Comparison of ENCODE assay signal across 18 mouse cellular contexts in genomic region chr5:74040541-74040940, GRCm38 (mm10).
"Had no signal": no experiment of that assay in that cellular context is flagged by ENCODE, and none has a peak within 500 bp of the region (broad histone marks: within the 10 kb centered on the region; RNA-seq: fewer than 3 reads in every experiment).

No protein-coding gene starts in this region.

- H3K4me2 ChIP-seq: limb, embryonic 12.5 days; limb, embryonic 15.5 days; liver, embryonic 11.5 days; lung, embryonic 14.5 days; midbrain, embryonic 13.5 days had no signal

- H3K9me3 ChIP-seq: limb, embryonic 15.5 days; midbrain, embryonic 13.5 days had no signal

- H3K27me3 ChIP-seq: limb, embryonic 12.5 days; limb, embryonic 15.5 days; midbrain, embryonic 13.5 days had no signal

- ATAC-seq: liver, postnatal 0 days; lung, postnatal 0 days; midbrain, embryonic 13.5 days had no signal

- DNase-seq: kidney, adult 2 months; kidney, postnatal 25 days; layer of hippocampus, adult 9-11 months; liver, postnatal 0 days; lung, embryonic 14.5 days; right cerebral cortex, postnatal 25 days; thymus, adult 2 months; thymus, postnatal 14 days; thymus, postnatal 4 days had no signal

- H3K9ac ChIP-seq: limb, embryonic 12.5 days; limb, embryonic 15.5 days; liver, embryonic 14.5 days; liver, postnatal 0 days; lung, embryonic 14.5 days; midbrain, embryonic 13.5 days had no signal

- H3K27ac ChIP-seq: kidney, postnatal 0 days; layer of hippocampus, adult 2 months; limb, embryonic 12.5 days; limb, embryonic 15.5 days; liver, embryonic 14.5 days; macrophage; midbrain, embryonic 13.5 days had no signal

- H3K36me3 ChIP-seq: midbrain, embryonic 13.5 days had no signal

- H3K4me3 ChIP-seq: layer of hippocampus, adult 2 months; limb, embryonic 12.5 days; limb, embryonic 15.5 days; midbrain, embryonic 13.5 days had no signal
